Mouse (Mus musculus) embryonic facial prominence, embryonic 11.5 days (tissue): ENCODE measurements around the gene Derl3. TPM values are rescaled to one million over a fixed set of nuclear protein-coding genes. Genes with fewer than 3 reads are reported as not detected.

Source experiments
- ATAC-seq: fragments of 200-750 bp; cut with Nextera tagmentation; replicated peaks from 2 replicates; pipeline ENCODE4 v1.8.0; 2017; ENCODE audit warnings: low read depth; ENCODE audit not compliant: insufficient number of reproducible peaks, low FRiP score, low TSS enrichment
- DNase-seq: peaks from one replicate; pipeline ENCODE4 v3.0.0-alpha.2; 2015; ENCODE audit warnings: low spot score
- H3K27ac ChIP-seq: fragments of 300-500 bp; sonication (generic); replicated peaks from 2 replicates; pipeline ENCODE4 v1.5.1; 2014; ENCODE audit warnings: mild to moderate bottlenecking, low read depth, low read length, control low read depth
- H3K27me3 ChIP-seq: fragments of 300-500 bp; sonication (generic); 2 replicates; pipeline ENCODE4 v1.6.1; 2014; ENCODE audit warnings: mild to moderate bottlenecking, low read length, moderate library complexity, mixed read lengths; ENCODE audit not compliant: control insufficient read depth, insufficient read depth
- H3K36me3 ChIP-seq: fragments of 300-500 bp; sonication (generic); replicated peaks from 2 replicates; pipeline ENCODE4 v1.6.1; 2014; ENCODE audit warnings: low read depth, mild to moderate bottlenecking, low read length, moderate library complexity, mixed read lengths; ENCODE audit not compliant: control insufficient read depth, insufficient read depth
- H3K4me1 ChIP-seq: fragments of 300-500 bp; sonication (generic); 2 replicates; pipeline ENCODE4 v1.6.1; 2014; ENCODE audit warnings: low read length, mixed read lengths; ENCODE audit not compliant: control insufficient read depth, insufficient read depth
- H3K4me2 ChIP-seq: fragments of 300-500 bp; sonication (generic); 2 replicates; pipeline ENCODE4 v1.6.1; 2014; ENCODE audit warnings: low read depth, mild to moderate bottlenecking, control low read depth, low read length, moderate library complexity
- H3K4me3 ChIP-seq: fragments of 300-500 bp; sonication (generic); 2 replicates; pipeline ENCODE4 v1.5.1; 2014; ENCODE audit warnings: low read depth, low read length, control low read depth
- H3K9ac ChIP-seq: fragments of 300-500 bp; sonication (generic); replicated peaks from 2 replicates; pipeline ENCODE4 v1.6.1; 2014; ENCODE audit warnings: mild to moderate bottlenecking, control low read depth, low read length
- H3K9me3 ChIP-seq: fragments of 300-500 bp; sonication (generic); replicated peaks from 2 replicates; pipeline ENCODE4 v1.6.1; 2016; ENCODE audit warnings: mild to moderate bottlenecking, low read length, inconsistent platforms, mixed read lengths; ENCODE audit not compliant: control insufficient read depth
- WGBS: fragments of 180-500 bp; shearing (Covaris S2); extraction: QIAGEN DNeasy Blood & Tissue Kit; methylation state at CpG from one replicate; pipeline ENCODE4 v1.1.7; 2014; 5-methylcytosine and 5-hydroxymethylcytosine counted together
- polyA plus RNA-seq: library from polyadenylated mRNA; unstranded; fragments of >200 nt; fragmentation: Nextera tagmentation; extraction: Ambion mirVana; gene quantifications from 2 replicates; pipeline ENCODE4 v1.2.1, GENCODE M21; 2014

Derl3 gene
- polyA plus RNA-seq, 1 experiment from 2014 or later = 3.7 TPM

DNA sequence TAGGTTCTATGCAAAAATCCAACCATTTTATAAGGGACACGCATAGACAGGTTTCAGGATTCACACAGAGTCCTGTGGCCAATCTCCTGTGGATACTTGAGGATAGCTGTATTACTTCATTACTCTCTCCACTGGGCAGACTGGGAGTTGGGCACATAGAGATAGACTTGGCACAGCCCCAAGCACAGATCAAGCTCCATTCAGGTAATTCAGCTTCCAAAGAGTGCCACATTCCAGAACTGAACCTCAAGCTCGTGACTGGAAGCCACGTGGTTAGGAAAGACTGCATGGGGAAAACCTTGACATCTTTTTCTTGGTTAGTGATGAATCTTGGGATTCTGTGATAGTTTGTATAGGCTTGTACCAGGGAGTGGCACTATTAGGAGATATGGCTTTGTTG is 14.4 kb upstream of the Derl3 start:
- DNase-seq = no peak
- H3K9me3 ChIP-seq = no peaks in the 10 kb centered on the region
- no peaks in the 10 kb centered on the region for H3K36me3 ChIP-seq
- no peak overlapping the region for H3K9ac ChIP-seq
- H3K4me1 ChIP-seq = no peaks in the 10 kb centered on the region; the same call in 1 of the 2 replicates
- H3K27ac ChIP-seq = no peak overlapping the region
- no peak overlapping the region for H3K4me2 ChIP-seq
- 90% methylated on average over 3 of the region's 3 CpGs for WGBS
- H3K4me3 ChIP-seq = no peak overlapping the region
- ATAC-seq = no peak
- H3K27me3 ChIP-seq = no peaks in the 10 kb centered on the region

DNA sequence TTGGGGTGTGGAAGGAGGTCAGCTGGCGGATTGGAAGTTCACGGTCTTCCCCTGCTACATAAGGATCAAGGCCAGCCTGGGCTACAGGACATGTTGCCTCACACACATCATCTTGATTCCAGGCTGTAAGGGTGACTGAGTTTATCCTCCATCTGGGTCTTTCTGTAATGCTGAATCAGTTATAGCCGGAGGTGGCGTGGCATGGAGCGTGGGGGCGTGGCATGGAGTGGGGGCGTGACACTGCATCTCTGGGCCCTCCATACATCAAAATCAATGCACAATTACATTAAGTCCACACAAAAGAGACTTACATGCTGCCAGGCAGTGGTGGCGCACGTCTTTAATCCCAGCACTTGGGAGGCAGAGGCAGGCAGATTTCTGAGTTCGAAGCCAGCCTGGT is 12.9 kb upstream of the Derl3 start:
- Histone ChIP-seq H3K4me2 (no peak overlapping the region), H3K4me3 (no peak overlapping the region), H3K27ac (no peak overlapping the region), H3K9ac (no peak overlapping the region), H3K4me1 (no peaks in the 10 kb centered on the region; the same call in 1 of the 2 replicates), H3K36me3 (no peaks in the 10 kb centered on the region), H3K27me3 (no peaks in the 10 kb centered on the region), H3K9me3 (no peaks in the 10 kb centered on the region)
- WGBS = 94% methylated on average over 10 of the region's 10 CpGs
- no peak for DNase-seq
- ATAC-seq = no peak

DNA sequence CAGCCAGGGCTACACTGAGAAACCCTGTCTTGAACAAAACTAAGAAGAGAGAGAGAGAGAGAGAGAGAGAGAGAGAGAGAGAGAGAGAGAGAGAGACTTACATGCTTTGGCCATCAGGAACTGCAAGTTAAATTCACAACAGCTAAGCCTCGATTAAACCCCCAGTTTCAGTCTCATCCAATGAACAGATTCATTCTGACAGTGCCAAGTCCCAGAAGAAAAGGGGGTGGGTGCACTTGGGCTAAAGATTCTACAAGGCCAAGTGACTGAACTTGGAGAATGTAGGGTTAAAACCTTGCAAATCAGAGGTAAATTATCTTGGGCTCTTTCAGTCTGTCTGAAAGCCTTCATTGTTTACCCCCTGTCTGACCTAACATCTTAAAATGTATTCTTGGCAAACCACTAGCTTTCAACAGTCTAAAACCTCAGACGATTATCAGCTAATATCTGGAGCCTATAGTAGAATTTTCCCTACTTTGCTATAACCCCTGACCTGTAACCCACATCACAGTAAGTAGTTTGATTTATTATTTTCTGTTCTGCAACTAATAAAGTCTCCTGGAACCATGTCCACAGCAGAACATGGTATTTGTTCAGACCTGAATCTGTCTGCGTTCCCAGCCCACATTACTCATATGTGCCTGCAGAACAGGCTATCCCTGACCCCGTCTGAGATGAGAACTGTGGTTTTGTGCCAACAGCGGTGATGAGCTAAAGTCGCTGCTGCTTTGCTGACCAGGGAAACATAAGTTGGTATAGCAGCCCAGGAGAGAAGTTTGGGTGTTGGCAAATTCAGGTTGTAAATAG is 12.2 kb upstream of the Derl3 start:
- 47% methylated on average over 6 of the region's 6 CpGs for WGBS
- H3K4me3 ChIP-seq = no peak overlapping the region
- H3K4me2 ChIP-seq = no peak overlapping the region
- ATAC-seq (no peak), DNase-seq (no peak)
- no peak overlapping the region; the same call in 1 of the 2 replicates for H3K9ac ChIP-seq
- no peaks in the 10 kb centered on the region; the same call in 1 of the 2 replicates for H3K4me1 ChIP-seq
- H3K36me3 ChIP-seq = no peaks in the 10 kb centered on the region
- no peaks in the 10 kb centered on the region for H3K9me3 ChIP-seq
- H3K27ac ChIP-seq = no peak overlapping the region
- H3K27me3 ChIP-seq = no peaks in the 10 kb centered on the region

DNA sequence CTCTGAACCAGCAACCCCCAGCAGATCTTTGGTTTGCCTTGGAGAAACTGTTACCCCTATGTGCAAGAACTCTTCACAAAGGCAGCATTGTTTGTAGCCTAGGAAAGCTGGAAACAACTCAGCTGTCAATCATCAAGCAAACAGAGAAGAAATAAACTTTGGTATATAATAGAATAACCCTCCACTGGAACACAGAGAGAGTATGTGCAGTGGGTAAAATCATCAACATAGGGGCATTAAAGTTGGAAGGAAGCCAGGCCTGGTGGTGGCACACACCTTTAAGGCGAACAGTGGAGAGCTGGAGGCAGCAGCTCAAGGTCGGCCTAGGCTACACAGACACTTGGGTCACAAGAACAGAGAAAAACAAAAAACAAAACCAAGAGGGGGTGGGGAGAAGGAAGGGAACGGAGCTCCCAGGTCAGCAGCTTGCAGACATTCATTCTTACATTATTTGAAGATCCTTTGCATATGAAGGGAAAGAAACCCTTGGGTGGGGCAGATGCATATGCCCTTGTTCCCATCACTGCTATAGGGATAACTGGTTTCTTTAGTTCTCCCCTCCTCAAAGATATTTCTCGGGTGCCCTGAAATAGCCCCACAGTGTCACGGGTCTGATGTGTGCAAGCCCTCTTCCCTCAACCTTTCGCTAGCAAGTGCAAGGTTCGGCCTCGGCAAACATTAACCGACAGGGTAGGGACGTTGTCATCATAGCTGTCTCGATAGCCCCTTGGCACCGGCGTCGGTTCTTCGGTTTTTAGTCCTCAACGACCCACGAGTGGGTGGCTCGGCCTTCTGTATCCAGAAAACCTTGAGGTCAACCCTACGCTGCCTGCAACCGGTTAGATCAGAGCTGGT is 11.4 kb upstream of the Derl3 start:
- H3K4me3 ChIP-seq = no peak overlapping the region
- no peaks in the 10 kb centered on the region; the same call in 1 of the 2 replicates for H3K4me1 ChIP-seq
- H3K27me3 ChIP-seq = no peaks in the 10 kb centered on the region
- no peaks in the 10 kb centered on the region for H3K9me3 ChIP-seq
- H3K27ac ChIP-seq = peak overlapping the region; percentile 28; the same call in 1 of the 2 replicates
- no peak overlapping the region for H3K4me2 ChIP-seq
- DNase-seq (no peak), ATAC-seq (peak; percentile 25; the same call in 1 of the 2 replicates)
- WGBS = 10% methylated on average over 20 of the region's 20 CpGs
- no peak overlapping the region; the same call in 1 of the 2 replicates for H3K9ac ChIP-seq
- no peaks in the 10 kb centered on the region for H3K36me3 ChIP-seq

DNA sequence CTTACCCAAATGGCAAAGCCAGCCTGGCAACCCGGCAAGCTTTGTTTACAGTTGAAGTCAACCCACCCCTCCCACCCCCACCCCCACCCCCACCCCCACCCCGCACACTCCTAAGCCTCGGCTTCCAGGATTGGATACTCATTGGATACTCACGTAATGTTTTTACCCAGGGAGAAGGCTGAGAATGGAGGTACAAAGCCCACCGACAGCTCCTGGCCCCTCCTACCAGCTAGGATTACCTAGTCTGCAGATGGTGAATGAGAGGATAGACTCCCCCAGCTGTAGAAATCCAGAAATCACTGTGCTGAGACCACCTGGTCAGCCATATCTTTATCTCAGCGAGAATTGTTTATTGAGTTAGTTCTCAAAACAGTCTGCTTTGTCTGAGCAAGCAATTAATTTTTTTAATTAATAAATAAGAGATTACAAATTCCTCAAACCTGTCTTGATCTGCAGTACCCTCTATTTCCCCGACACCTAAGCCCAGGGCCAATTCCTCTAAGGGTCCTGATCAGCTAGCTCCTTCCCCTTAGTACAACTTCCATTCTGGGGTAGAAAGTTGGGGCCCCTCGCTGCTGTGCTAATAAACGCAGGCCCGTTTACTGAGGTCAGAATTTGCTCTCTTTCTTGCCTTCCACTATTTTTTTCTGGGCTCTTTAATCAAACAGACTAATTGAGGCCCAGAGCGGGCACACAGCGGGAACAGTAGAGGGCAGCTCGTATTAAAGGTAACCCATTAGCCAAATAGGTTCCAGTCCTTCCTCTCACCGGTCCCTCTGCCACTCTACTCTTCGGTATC is 10.6 kb upstream of the Derl3 start:
- no peaks in the 10 kb centered on the region; the same call in 1 of the 2 replicates for H3K4me1 ChIP-seq
- 0 out of 2 replicates have a peak overlapping the region, but pooled peaks have one; percentile 28 for H3K27ac ChIP-seq
- no peak overlapping the region for H3K4me2 ChIP-seq
- no peaks in the 10 kb centered on the region for H3K9me3 ChIP-seq
- no peaks in the 10 kb centered on the region for H3K27me3 ChIP-seq
- no peak overlapping the region for H3K4me3 ChIP-seq
- 4% methylated on average over 15 of the region's 15 CpGs for WGBS
- no peaks in the 10 kb centered on the region for H3K36me3 ChIP-seq
- DNase-seq = peak; percentile 69
- ATAC-seq = peak; percentile 66
- no peak overlapping the region; the same call in 1 of the 2 replicates for H3K9ac ChIP-seq

DNA sequence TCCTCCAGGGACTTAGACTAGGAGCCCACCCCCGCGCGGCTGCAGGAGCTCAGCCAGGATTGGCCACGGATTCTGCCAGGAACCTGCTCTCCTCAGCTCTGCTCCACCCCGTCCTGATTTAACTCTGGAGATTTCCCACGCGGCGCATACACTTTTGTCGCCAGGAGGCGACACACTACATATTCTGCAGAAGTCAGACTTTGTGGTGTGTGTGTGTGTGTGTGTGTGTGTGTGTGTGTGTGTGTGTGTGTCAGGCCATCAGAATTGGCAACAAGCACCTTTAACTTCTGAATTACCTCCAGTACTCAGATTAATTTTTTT is 10.0 kb upstream of the Derl3 start:
- no peaks in the 10 kb centered on the region for H3K27me3 ChIP-seq
- H3K27ac ChIP-seq = no peak overlapping the region
- H3K4me1 ChIP-seq = no peaks in the 10 kb centered on the region; the same call in 1 of the 2 replicates
- H3K9ac ChIP-seq = no peak overlapping the region; the same call in 1 of the 2 replicates
- DNase-seq (peak; percentile 83), ATAC-seq (peak; percentile 76)
- H3K36me3 ChIP-seq = no peaks in the 10 kb centered on the region
- under 1% methylated on average over 10 of the region's 10 CpGs for WGBS
- H3K9me3 ChIP-seq = no peaks in the 10 kb centered on the region
- no peak overlapping the region for H3K4me2 ChIP-seq
- H3K4me3 ChIP-seq = no peak overlapping the region

DNA sequence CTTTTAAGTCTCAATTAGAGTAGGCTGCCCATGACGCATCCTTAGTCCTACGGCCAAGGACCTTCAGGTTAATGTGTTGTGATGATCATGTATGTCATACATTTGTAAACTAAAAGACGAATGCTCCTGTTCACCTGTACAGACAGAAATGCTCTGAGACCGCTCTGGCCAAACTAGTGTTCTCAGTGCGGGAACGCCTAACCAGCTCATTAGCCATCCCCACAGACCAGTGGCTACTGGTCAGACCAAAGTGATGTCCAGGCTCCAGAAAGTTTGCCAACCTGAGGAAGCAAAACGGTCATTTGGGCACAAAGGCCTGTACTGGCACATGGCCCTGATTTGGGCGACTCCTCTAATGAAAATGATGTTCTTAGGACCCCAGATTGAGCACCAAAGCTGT is 8.5 kb upstream of the Derl3 start:
- Histone ChIP-seq H3K9ac (no peak overlapping the region), H3K36me3 (no peaks in the 10 kb centered on the region), H3K4me1 (peaks cover 6% of the 10 kb centered on the region), H3K27ac (no peak overlapping the region), H3K9me3 (no peaks in the 10 kb centered on the region), H3K4me2 (no peak overlapping the region), H3K4me3 (no peak overlapping the region), H3K27me3 (no peaks in the 10 kb centered on the region)
- ATAC-seq (no peak), DNase-seq (no peak)
- whole genome bisulfite sequencing = 93% methylated on average over 8 of the region's 8 CpGs
